Mouse (Mus musculus): ENCODE data around the gene Olfr49. TPM values are rescaled to one million over a fixed set of nuclear protein-coding genes. Genes with fewer than 3 reads are reported as not detected.
"Not testable (repeated sequence)": the region's sequence is repeated elsewhere in the genome, so short reads cannot be mapped to it uniquely, and the experiment has no call there.

Olfr49 gene
- total RNA-seq, 2 experiments from 2014 or later, result not detected

- DNase-seq, result no peak
These were observed 53.4 kb downstream of the Olfr49 start for GRCm38 (mm10) chr14:54231176-54231956.

GRCm38 (mm10) chr14:54230638-54231150 lies 54.0 kb downstream of the Olfr49 start:
- DNase-seq, result no peak

DNA sequence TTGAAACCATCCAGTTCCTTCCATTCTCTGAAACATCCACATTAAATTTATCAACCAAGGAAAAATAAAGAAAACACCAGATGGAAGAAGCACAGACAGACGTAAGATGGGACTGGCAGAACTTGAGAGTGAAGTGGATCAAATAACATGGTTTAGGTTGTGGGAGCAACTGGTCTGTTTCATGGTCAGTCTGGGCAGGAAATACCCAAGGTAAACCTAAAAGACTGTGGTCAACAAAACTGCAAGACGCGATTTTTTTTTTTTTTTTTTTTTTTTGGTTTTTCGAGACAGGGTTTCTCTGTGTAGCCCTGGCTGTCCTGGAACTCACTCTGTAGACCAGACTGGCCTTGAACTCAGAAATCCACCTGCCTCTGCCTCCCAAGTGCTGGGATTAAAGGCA lies 54.9 kb downstream of the Olfr49 start:
- DNase-seq, result not testable (repeated sequence)

DNA sequence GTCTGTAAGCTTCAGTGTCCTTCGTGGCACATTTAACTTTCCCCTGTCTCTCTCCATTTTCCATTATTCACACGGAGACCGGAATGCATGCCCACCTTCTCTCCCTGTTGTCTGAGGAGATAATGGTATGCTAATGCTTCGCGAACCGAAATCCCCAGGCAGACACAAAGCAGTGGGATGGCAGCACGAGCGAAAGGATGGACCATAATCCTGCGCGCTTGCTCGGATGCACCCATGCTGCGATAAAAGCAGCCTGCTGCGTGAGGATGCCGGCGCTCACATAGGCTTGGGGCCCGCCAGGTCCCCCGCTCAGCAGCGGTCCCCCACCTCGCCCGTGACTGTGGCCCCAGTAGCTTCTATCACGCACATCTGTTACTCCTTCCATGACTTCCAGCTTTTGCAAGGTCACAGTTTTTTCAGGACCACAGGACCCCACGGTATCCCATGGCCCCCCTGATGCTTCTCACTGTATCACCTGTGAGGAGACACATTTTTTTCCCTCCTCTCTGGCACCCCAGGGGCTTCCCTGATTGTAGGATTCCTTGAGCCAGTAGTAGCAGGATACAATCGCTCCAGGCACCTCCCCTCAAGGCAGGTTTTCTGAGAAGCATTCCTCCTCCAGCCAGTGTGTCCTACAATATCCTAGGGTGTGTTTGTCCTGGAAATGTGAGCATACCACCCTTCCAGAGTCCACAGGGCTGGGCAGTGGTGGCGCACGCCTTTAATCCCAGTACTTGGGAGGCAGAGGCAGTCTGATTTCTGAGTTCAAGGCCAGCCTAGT lies 55.6 kb downstream of the Olfr49 start:
- no peak for DNase-seq

DNA sequence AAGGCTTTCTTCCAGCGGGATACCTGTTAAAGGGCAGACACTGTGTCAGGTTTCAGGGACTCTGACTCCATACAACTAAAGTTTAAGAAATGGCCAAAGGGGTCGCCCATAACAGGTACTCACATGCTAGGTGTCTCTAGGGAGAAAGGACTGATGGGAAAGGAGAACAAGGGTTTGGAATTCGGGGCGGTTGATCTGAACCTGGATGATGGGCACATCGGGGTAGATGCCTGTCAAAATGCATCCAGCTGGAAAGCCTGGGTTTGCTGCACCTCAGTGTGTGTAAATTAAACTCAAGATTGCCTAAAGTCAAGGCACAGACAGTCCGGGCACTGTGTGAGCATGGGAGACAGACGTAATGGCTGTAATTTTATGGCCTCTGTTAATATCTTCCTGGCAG lies 56.2 kb downstream of the Olfr49 start:
- DNase-seq, result no peak

Other genes with a start within 250 kb of the Olfr49 start
- 10 to 100 TPM; 61.6 to 75.4 TPM for gene Dad1, start 30.8 kb downstream of the Olfr49 start, total RNA-seq (2021)
- gene Abhd4, start 30.8 kb downstream of the Olfr49 start, total RNA-seq (2021), result 10 to 100 TPM; 17.6 to 17.9 TPM
- gene Oxa1l, start 75.9 kb upstream of the Olfr49 start, total RNA-seq (2021), result 10 to 100 TPM; 54.0 to 56.3 TPM
- gene Slc7a7, start 132.8 kb upstream of the Olfr49 start, total RNA-seq (2021), result 1 to 10 TPM; 1.9 to 2.1 TPM
- gene Mrpl52, start 142.0 kb upstream of the Olfr49 start, total RNA-seq (2021), result 10 to 100 TPM; 94.2 to 95.6 TPM
- gene Mmp14, start 146.7 kb upstream of the Olfr49 start, total RNA-seq (2021), result 10 to 100 TPM; 15.8 to 17.1 TPM
- gene Lrp10, start 179.2 kb upstream of the Olfr49 start, total RNA-seq (2021), result 10 to 100 TPM; 26.8 to 38.9 TPM
- gene Rem2, start 191.2 kb upstream of the Olfr49 start, total RNA-seq (2021), result not detected
- 10 to 100 TPM; 26.5 to 28.6 TPM for gene Prmt5, start 232.6 kb upstream of the Olfr49 start, total RNA-seq (2021)